Mouse (Mus musculus): ENCODE data around the gene Olfr920.
A peak's percentile ranks its signal among the peaks of the same experiment; 100 is the strongest.

The Olfr920 gene

DNA sequence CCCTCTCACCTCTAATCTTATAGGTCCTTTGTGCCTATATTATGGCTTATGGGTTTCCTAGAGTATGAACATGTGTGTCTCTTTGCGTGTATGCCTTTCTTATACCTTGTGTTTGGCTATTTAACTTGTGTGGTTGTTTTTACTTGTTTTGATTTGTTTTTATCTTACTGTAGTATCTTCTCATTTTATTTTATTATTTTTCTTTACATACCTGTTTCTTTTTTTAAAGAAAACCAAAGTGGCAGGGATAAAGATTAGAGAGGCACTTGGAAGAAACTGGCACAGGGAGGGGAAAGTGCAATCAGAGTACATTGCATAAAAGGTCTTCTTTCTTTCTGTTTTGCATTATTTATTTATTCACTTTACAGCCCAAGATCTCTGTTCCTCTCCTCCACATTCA is at the start of gene Olfr920:
Olfr920 (plus strand) TSS at position 301 of the 400 bp plus-strand sequence.
- no peak for DNase-seq (ENCODE audit: low spot score in 2 of 2)

DNA sequence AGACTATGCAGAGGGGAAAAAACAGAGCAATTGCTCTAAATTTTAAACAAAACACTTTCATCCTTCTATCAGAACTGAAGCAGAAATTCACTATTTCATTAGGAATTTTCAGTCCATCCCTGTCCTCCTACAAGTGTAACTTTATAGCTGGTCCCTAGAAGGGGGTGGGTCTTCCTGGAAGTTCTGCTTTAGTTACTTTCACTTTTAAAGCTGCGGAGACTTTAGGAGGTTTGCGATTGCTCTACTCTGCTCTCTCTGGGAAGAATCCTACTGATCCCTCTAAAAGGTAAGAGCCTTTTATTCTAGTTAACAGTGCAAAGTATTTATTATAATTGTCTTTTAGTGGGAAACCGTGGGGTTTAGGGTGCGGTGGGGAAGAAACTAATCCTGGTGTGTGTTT is 34.0 kb upstream of the Olfr920 start, which contains the start of gene Vwa5a:
Vwa5a (plus strand) TSS at position 167 of the 400 bp plus-strand sequence.
- no peak for DNase-seq (ENCODE audit: low spot score in 2 of 2)

DNA sequence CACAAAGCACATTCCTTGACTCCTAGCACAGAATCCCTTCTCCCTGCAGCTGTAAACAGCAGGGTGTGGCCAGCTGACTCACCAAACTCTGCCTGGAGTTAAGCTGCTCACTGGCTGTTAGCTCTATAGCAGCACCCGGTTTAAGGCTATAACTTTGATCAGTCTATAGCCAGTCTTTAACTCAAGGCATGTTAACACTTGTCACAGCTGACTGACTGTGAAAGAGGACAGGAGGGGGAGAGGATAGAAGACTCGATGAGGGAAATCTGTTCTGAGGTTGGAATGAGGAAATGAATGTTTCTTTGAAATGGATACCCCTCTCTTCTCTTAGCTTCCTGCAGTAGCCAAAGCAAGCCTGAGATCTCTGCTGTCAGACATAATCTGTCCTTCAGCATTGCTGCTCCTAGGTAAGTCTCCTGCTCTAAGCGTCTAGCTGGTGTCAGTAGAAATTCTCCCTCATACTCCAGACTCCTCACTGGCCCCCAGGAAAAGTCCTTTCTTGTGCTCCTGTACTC is 33.1 kb upstream of the Olfr920 start:
- peak; percentile 23 to 33 for DNase-seq (ENCODE audit: low spot score in 2 of 2)

DNA sequence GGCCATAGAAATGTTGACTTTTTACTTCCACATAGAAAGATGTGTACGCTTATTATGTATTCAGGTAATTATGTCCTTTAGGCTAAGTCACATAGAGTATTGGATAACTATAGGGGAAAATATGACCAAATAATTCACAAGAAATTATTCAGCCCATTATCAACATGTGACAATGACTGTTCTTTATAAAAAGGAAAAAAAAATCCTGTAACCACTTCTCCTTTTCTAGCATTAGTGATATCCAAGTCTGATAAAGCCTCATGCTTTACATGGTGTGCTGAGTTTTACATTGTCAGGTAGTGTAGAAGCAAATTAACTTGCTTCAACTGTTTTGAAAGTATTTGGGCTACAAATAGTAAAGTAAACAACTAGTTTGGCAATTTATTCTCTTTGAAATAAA is 28.1 kb upstream of the Olfr920 start:
- DNase-seq (ENCODE audit: low spot score in 2 of 2) = no peak

DNA sequence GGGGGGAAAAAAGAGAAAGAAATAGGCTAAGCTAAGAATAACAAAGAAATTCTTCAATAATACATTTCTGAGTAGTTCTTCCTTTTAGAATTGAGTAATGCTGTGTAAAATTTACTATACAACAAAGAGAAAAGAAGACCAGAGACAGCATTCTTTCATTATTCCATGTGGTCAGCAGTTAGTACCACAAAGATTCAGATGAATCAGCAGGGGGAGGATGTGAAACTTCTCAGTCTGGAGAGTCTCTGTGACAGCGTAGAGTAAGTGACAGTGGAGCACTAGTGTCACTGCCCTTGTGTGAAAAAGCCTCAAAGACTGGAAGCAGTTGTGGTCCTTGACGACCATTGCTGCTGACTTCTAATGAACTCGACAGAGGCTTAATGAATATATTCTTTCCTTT is 23.9 kb upstream of the Olfr920 start:
- DNase-seq (ENCODE audit: low spot score in 2 of 2) = no peak

DNA sequence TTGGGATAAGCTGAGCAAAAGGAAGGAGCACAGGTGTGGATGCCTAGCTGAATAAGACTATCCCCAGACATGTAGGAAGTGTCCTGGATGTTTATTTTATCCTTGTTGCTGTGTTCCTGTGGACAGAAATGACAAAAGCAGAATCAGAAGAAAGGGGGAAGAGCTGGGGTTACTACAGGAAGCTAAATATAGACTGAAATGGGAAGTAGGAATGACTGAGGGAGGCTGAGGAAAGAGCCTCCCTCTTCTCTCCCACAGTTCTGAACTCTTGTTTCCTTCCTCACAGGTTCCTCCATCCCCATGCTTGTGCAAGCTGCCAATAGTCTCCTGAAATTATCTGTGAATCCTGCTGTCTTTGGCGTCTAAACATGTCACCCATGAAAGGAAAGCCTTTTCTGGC is 10.7 kb upstream of the Olfr920 start:
- DNase-seq (ENCODE audit: low spot score in 2 of 2) = no peak

DNA sequence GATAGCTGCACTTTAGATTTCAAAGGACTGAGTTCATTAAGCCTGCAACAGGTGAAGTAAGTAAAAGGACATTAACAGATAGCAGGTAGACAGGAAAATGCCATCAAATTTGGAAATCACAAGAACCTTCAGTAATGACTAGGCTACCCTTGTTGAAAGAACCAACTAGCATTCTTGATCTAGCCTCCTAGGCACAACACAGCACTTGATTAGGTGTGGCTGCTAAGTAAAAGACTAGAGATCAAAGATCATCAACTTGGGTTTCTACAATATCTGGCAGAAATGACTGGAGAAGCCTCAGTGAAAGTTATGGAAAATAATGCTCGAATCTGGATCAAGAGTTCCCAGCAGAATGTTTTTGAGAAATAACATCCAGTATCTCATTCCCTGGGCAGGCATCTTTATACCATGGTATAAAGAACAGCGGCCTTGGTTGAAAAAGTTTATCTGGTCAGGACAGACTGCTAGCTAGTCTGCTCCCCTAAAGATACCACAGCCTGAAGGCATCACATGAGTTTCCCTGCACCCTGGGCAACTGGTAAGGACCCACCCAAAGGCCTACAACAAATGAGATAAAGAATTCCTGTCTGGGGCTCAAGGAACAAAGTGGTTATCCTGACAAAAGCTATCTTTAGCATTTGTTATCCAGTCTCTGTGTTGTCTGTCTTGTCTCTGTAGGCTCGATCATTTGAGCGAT is 7.3 kb upstream of the Olfr920 start:
- no peak for DNase-seq (ENCODE audit: low spot score in 2 of 2)

DNA sequence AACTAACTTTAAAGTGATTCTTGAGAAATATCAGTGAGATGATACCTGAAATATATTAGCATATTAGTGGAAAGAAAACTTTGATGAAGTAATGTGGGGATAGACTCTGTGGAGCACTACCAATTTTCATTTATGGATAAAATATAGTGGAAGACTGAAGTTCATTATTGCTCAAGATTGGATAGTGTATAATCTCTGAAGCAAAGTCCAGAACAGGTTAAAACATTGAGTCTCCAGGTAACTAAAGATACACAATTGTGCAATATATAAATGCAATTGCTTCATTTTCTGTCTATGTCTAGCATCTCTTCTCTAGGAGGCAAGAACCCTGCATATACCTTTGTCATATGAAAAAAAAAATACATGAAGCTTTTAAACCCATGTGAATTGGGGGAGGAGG is 20.7 kb downstream of the Olfr920 start, which contains the start of gene Olfr921:
Olfr921 (plus strand) TSS at position 301 of the 400 bp plus-strand sequence.
- no peak for DNase-seq (ENCODE audit: low spot score in 2 of 2)

DNA sequence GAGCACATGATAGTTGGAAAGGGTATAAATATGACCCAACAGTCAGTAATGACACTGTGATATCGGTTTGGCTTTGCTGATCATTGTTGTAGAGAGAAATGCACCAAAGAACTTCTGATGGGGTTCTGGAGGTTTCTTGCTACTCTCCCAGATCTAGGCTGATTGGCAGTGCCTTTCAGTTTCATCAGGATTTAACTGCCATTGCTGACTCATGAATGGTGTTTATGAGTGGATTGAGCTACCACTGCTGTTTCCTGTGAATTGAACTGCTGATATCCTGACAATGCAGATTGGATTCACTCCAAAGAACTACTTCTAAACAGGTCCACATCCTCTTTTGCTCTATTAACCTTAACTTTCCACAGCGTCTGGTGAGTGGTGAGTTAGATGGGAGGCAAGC is 40.6 kb downstream of the Olfr920 start:
- no peak for DNase-seq (ENCODE audit: low spot score in 2 of 2)

DNA sequence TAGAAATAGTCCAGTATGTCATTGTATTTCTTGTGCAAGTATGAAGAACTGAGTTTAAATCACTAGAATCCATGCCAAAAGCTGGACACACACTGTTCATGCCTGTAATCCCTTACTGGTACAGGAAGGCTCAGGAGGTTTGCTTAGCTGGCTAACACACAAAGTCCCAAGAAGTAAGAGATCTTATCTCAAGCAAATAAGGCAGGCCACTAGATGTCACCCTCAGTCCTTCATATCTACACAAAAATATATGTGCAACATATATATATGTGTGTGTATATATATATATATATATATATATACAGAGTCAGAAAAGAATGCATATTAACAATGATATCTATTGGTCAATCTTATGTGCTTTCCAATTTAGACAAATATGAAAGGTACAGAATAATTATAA is 53.6 kb downstream of the Olfr920 start:
- no peak for DNase-seq (ENCODE audit: low spot score in 2 of 2)
